Mouse (Mus musculus) MEL (cell line): ENCODE data around the gene Angpt4. TPM values are rescaled to one million over a fixed set of nuclear protein-coding genes. Genes with fewer than 3 reads are reported as not detected.

ENCODE experiments used
- DNase-seq: peaks from one replicate; pipeline ENCODE4 v3.0.0; 2011; ENCODE audit warnings: low read depth, low spot score
- H3K27ac ChIP-seq: 2 replicates; pipeline ENCODE4 v1.5.1; 2012; ENCODE audit warnings: low read depth, mild to moderate bottlenecking, control low read depth, low read length, moderate library complexity; ENCODE audit not compliant: control insufficient read depth
- H3K27me3 ChIP-seq, 2 experiments: fragments of 150-350 bp in 1 of 2; sonication (generic) in 1 of 2; 2 replicates each; pipeline ENCODE4 v1.6.1; 2012; ENCODE audit warnings: low read length in 2 of 2, mild to moderate bottlenecking in 2 of 2, improper control_type of control experiment in 1 of 2, moderate library complexity in 1 of 2; ENCODE audit not compliant: insufficient read depth in 2 of 2, control insufficient read depth in 1 of 2
- H3K36me3 ChIP-seq, 2 experiments: 2 replicates each; pipeline ENCODE4 v1.6.1; 2012 to 2014; ENCODE audit warnings: low read length in 2 of 2, improper control_type of control experiment in 1 of 2, inconsistent platforms in 1 of 2, mild to moderate bottlenecking in 1 of 2; ENCODE audit not compliant: insufficient read depth in 2 of 2, control insufficient read depth in 1 of 2
- H3K4me1 ChIP-seq, 2 experiments: fragments of 150-350 bp in 1 of 2; sonication (generic) in 1 of 2; 2 replicates each; pipeline ENCODE4 v1.6.1; 2012; ENCODE audit warnings: low read length in 2 of 2, improper control_type of control experiment in 1 of 2, mild to moderate bottlenecking in 1 of 2; ENCODE audit not compliant: insufficient read depth in 2 of 2, control insufficient read depth in 1 of 2
- H3K4me3 ChIP-seq, 2 experiments: fragments of 150-350 bp in 1 of 2; sonication (generic) in 1 of 2; 2 replicates each; pipeline ENCODE4 v1.5.1; 2012; ENCODE audit warnings: low read depth in 2 of 2, low read length in 2 of 2, mild to moderate bottlenecking in 2 of 2, moderate library complexity in 2 of 2, control low read depth in 1 of 2, improper control_type of control experiment in 1 of 2; ENCODE audit not compliant: control insufficient read depth in 1 of 2, insufficient read depth in 1 of 2
- H3K79me2 ChIP-seq: 2 replicates; pipeline ENCODE4 v1.6.1; 2012; ENCODE audit warnings: mild to moderate bottlenecking, low read length, moderate library complexity; ENCODE audit not compliant: control insufficient read depth, poor library complexity, insufficient read depth
- H3K9ac ChIP-seq: 2 replicates; pipeline ENCODE4 v1.6.1; 2012; ENCODE audit warnings: low read depth, mild to moderate bottlenecking, control low read depth, low read length, moderate library complexity; ENCODE audit not compliant: control insufficient read depth, poor library complexity, severe bottlenecking
- H3K9me3 ChIP-seq: fragments of 150-350 bp; sonication (generic); replicated peaks from 2 replicates; pipeline ENCODE4 v1.6.1; 2012; ENCODE audit warnings: mild to moderate bottlenecking, low read length, improper control_type of control experiment, moderate library complexity; ENCODE audit not compliant: insufficient read depth
- BHLHE40 ChIP-seq: IDR thresholded peaks from 2 replicates; pipeline ENCODE4 v1.6.1; 2012; ENCODE audit warnings: low read depth, mild to moderate bottlenecking, inconsistent platforms, low read length, improper control_type of control experiment, borderline replicate concordance
- CHD1 ChIP-seq: IDR thresholded peaks from 2 replicates; pipeline ENCODE4 v1.6.1; 2012; ENCODE audit warnings: low read depth, mild to moderate bottlenecking, inconsistent platforms, low read length, improper control_type of control experiment
- CHD2 ChIP-seq: IDR thresholded peaks from 2 replicates; pipeline ENCODE4 v1.6.1; 2011; ENCODE audit warnings: low read length, improper control_type of control experiment
- CTCF ChIP-seq, 3 experiments: IDR thresholded peaks in 2 of 3; conservative IDR thresholded peaks in 1 of 3; 2 replicates each; pipeline ENCODE4 v1.5.1; 2011 to 2012; ENCODE audit warnings: low read length in 3 of 3, low read depth in 2 of 3, mild to moderate bottlenecking in 2 of 3, improper control_type of control experiment in 1 of 3, inconsistent platforms in 1 of 3, mixed read lengths in 1 of 3, moderate library complexity in 1 of 3; ENCODE audit not compliant: control insufficient read depth in 1 of 3, insufficient read depth in 1 of 3, poor library complexity in 1 of 3, severe bottlenecking in 1 of 3
- E2F4 ChIP-seq: IDR thresholded peaks from 2 replicates; pipeline ENCODE4 v1.6.1; 2011; ENCODE audit warnings: low read depth, low read length, improper control_type of control experiment, borderline replicate concordance
- ELF1 ChIP-seq: IDR thresholded peaks from 2 replicates; pipeline ENCODE4 v1.6.1; 2014; ENCODE audit warnings: low read depth, mild to moderate bottlenecking, inconsistent platforms, low read length, improper control_type of control experiment, moderate library complexity
- HCFC1 ChIP-seq: IDR thresholded peaks from 2 replicates; pipeline ENCODE4 v1.6.1; 2012; ENCODE audit warnings: low read depth, mild to moderate bottlenecking, inconsistent platforms, low read length, improper control_type of control experiment, moderate library complexity
- JUND ChIP-seq: IDR thresholded peaks from 2 replicates; pipeline ENCODE4 v1.6.1; 2011; ENCODE audit warnings: low read depth, mild to moderate bottlenecking, improper control_type of control experiment, low read length
- KAT2A ChIP-seq: conservative IDR thresholded peaks from 2 replicates; pipeline ENCODE4 v1.6.1; 2012; ENCODE audit warnings: low read depth, low read length, improper control_type of control experiment, inconsistent platforms
- MAX ChIP-seq: IDR thresholded peaks from 2 replicates; pipeline ENCODE4 v1.6.1; 2011; ENCODE audit warnings: low read length, improper control_type of control experiment
- MAZ ChIP-seq: IDR thresholded peaks from 2 replicates; pipeline ENCODE4 v1.6.1; 2012; ENCODE audit warnings: low read depth, mild to moderate bottlenecking, inconsistent platforms, low read length, improper control_type of control experiment
- MEF2A ChIP-seq: IDR thresholded peaks from 2 replicates; pipeline ENCODE4 v1.6.1; 2014; ENCODE audit warnings: low read depth, mild to moderate bottlenecking, inconsistent platforms, low read length, improper control_type of control experiment; ENCODE audit not compliant: poor library complexity, insufficient replicate concordance, severe bottlenecking; ENCODE audit errors: extremely low read depth
- MXI1 ChIP-seq: IDR thresholded peaks from 2 replicates; pipeline ENCODE4 v1.6.1; 2011; ENCODE audit warnings: mild to moderate bottlenecking, low read depth, low read length, improper control_type of control experiment
- MYB ChIP-seq: IDR thresholded peaks from 2 replicates; pipeline ENCODE4 v1.6.1; 2011; ENCODE audit warnings: mild to moderate bottlenecking, low read depth, low read length, improper control_type of control experiment
- MYC ChIP-seq: IDR thresholded peaks from 2 replicates; pipeline ENCODE4 v1.6.1; 2011; ENCODE audit warnings: low read depth, mild to moderate bottlenecking, low read length, improper control_type of control experiment, moderate library complexity
- NELFE ChIP-seq: IDR thresholded peaks from 2 replicates; pipeline ENCODE4 v1.6.1; 2011; ENCODE audit warnings: low read depth, low read length, improper control_type of control experiment
- NRF1 ChIP-seq: IDR thresholded peaks from 2 replicates; pipeline ENCODE4 v1.6.1; 2014; ENCODE audit warnings: low read depth, mild to moderate bottlenecking, inconsistent platforms, low read length, improper control_type of control experiment, moderate library complexity; ENCODE audit not compliant: poor library complexity, insufficient read depth, severe bottlenecking
- POLR2A ChIP-seq, 2 experiments: IDR thresholded peaks; 2 replicates each; pipeline ENCODE4 v1.6.1; 2011 to 2012; ENCODE audit warnings: low read length in 2 of 2, mild to moderate bottlenecking in 2 of 2, control low read depth in 1 of 2, improper control_type of control experiment in 1 of 2, low read depth in 1 of 2, moderate library complexity in 1 of 2; ENCODE audit not compliant: control insufficient read depth in 1 of 2, insufficient read depth in 1 of 2, poor library complexity in 1 of 2
- POLR2AphosphoS2 ChIP-seq: IDR thresholded peaks from 2 replicates; pipeline ENCODE4 v1.6.1; 2011; ENCODE audit warnings: low read length, improper control_type of control experiment
- POLR2AphosphoS5 ChIP-seq: IDR thresholded peaks from 2 replicates; pipeline ENCODE4 v1.6.1; 2012; ENCODE audit warnings: low read depth, borderline replicate concordance, mild to moderate bottlenecking, inconsistent platforms, low read length, moderate library complexity, mixed read lengths
- RAD21 ChIP-seq: IDR thresholded peaks from 2 replicates; pipeline ENCODE4 v1.6.1; 2011; ENCODE audit warnings: mild to moderate bottlenecking, low read depth, low read length, improper control_type of control experiment
- RCOR1 ChIP-seq: IDR thresholded peaks from 2 replicates; pipeline ENCODE4 v1.6.1; 2012; ENCODE audit warnings: low read depth, mild to moderate bottlenecking, inconsistent platforms, low read length, improper control_type of control experiment
- TAL1 ChIP-seq: IDR thresholded peaks from 2 replicates; pipeline ENCODE4 v1.6.1; 2012; ENCODE audit warnings: mild to moderate bottlenecking, inconsistent platforms, low read length, moderate library complexity, mixed read lengths
- TBP ChIP-seq: IDR thresholded peaks from 2 replicates; pipeline ENCODE4 v1.8.0; 2011; ENCODE audit warnings: low read depth, low read length, improper control_type of control experiment
- TCF12 ChIP-seq: IDR thresholded peaks from 2 replicates; pipeline ENCODE4 v1.6.1; 2014; ENCODE audit warnings: low read depth, mild to moderate bottlenecking, inconsistent platforms, low read length, improper control_type of control experiment, moderate library complexity
- UBTF ChIP-seq: IDR thresholded peaks from 2 replicates; pipeline ENCODE4 v1.6.1; 2012; ENCODE audit warnings: low read depth, mild to moderate bottlenecking, inconsistent platforms, low read length, improper control_type of control experiment, moderate library complexity, borderline replicate concordance; ENCODE audit not compliant: insufficient read depth
- ZC3H11A ChIP-seq: IDR thresholded peaks from 2 replicates; pipeline ENCODE4 v1.6.1; 2012; ENCODE audit warnings: low read depth, mild to moderate bottlenecking, inconsistent platforms, low read length, improper control_type of control experiment
- ZKSCAN1 ChIP-seq: IDR thresholded peaks from 2 replicates; pipeline ENCODE4 v1.6.1; 2012; ENCODE audit warnings: low read depth, mild to moderate bottlenecking, inconsistent platforms, low read length, improper control_type of control experiment, moderate library complexity
- ZMIZ1 ChIP-seq: IDR thresholded peaks from 2 replicates; pipeline ENCODE4 v1.6.1; 2012; ENCODE audit warnings: low read depth, mild to moderate bottlenecking, inconsistent platforms, low read length, improper control_type of control experiment, moderate library complexity
- ZNF384 ChIP-seq: IDR thresholded peaks from 2 replicates; pipeline ENCODE4 v1.6.1; 2012; ENCODE audit warnings: low read depth, mild to moderate bottlenecking, inconsistent platforms, low read length, improper control_type of control experiment
- polyA plus RNA-seq, 2 experiments: library from polyadenylated mRNA; stranded (reverse) in 1 of 2; unstranded in 1 of 2; fragments of >175 nt in 1 of 2; fragments of >200 nt in 1 of 2; gene quantifications; 2 replicates each; pipeline versions ENCODE4 v1.2.1 to v1.2.4; 2012; ENCODE audit warnings: low replicate concordance in 2 of 2, low read depth in 1 of 2; ENCODE audit not compliant: insufficient read length in 2 of 2, insufficient read depth in 1 of 2, missing spikeins in 1 of 2
- total RNA-seq: library from RNA; depleted of rRNA; stranded (reverse); fragments of 300-350 nt; gene quantifications from 2 replicates; pipeline ENCODE4 v1.2.3, GENCODE M21; 2012

Angpt4 gene
- total and polyA plus RNA-seq, 3 experiments: not detected

- H3K79me2 ChIP-seq: peaks cover 7% of the 10 kb centered on the region
- peaks cover 0 to 22% of the 10 kb centered on the region in 2 experiments; a peak in 2 of 4 replicates for H3K4me1 ChIP-seq
Measured at GRCm38 (mm10) chr2:151976067-151976466, 65.1 kb downstream of the Angpt4 start.

GRCm38 (mm10) chr2:151977689-151978440 is 66.9 kb downstream of the Angpt4 start:
- peaks cover 0 to 22% of the 10 kb centered on the region in 2 experiments; a peak in 2 of 4 replicates for H3K4me1 ChIP-seq
- no peak for DNase-seq
- H3K27ac ChIP-seq: no peak overlapping the region
- no peaks in the 10 kb centered on the region for H3K9me3 ChIP-seq
- H3K79me2 ChIP-seq: peaks cover 7% of the 10 kb centered on the region
- H3K36me3 ChIP-seq: peaks cover 0 to 2% of the 10 kb centered on the region in 2 experiments; a peak in 1 of 4 replicates
- H3K27me3 ChIP-seq: no peaks in the 10 kb centered on the region
- no peak for TF ChIP-seq E2F4
- TF ChIP-seq POLR2AphosphoS5: no peak
- TF ChIP-seq MEF2A: no peak
- TF ChIP-seq POLR2AphosphoS2: no peak
- no peak for TF ChIP-seq ELF1
- no peak for TF ChIP-seq KAT2A
- TF ChIP-seq RAD21: no peak
- TF ChIP-seq TCF12: no peak
- no peak for TF ChIP-seq ZKSCAN1
- no peak for TF ChIP-seq NELFE
- no peak for TF ChIP-seq ZNF384
- no peak for TF ChIP-seq BHLHE40
- no peak for TF ChIP-seq CHD2
- TF ChIP-seq CHD1: no peak
- TF ChIP-seq CTCF (IDR thresholded peaks at IDR 0.05 in 2 of 3, conservative IDR thresholded peaks at IDR 0.05 in 1 of 3; ENCODE audit: control insufficient read depth in 1 of 3, insufficient read depth in 1 of 3, low read depth in 2 of 3, low read length in 3 of 3, poor library complexity in 1 of 3, severe bottlenecking in 1 of 3): no peak
- no peak for TF ChIP-seq NRF1
- no peak for TF ChIP-seq RCOR1
- no peak for TF ChIP-seq MXI1
- no peak for TF ChIP-seq MAX
- TF ChIP-seq MYC: no peak
- no peak overlapping the region for H3K9ac ChIP-seq
- no peak overlapping the region for H3K4me3 ChIP-seq

More at GRCm38 (mm10) chr2:151976067-151976466, 65.1 kb downstream of the Angpt4 start:
- no peak overlapping the region for H3K9ac ChIP-seq
- no peaks in the 10 kb centered on the region for H3K27me3 ChIP-seq
- no peak for TF ChIP-seq HCFC1
- no peak for TF ChIP-seq POLR2A (IDR thresholded peaks at IDR 0.05; ENCODE audit: control insufficient read depth in 1 of 2, insufficient read depth in 1 of 2, low read depth in 1 of 2, low read length in 2 of 2, poor library complexity in 1 of 2)
- no peak for TF ChIP-seq ZMIZ1
- no peak for TF ChIP-seq TAL1
- TF ChIP-seq ZNF384: no peak
- no peak for TF ChIP-seq MYB
- TF ChIP-seq CTCF (IDR thresholded peaks at IDR 0.05 in 2 of 3, conservative IDR thresholded peaks at IDR 0.05 in 1 of 3; ENCODE audit: control insufficient read depth in 1 of 3, insufficient read depth in 1 of 3, low read depth in 2 of 3, low read length in 3 of 3, poor library complexity in 1 of 3, severe bottlenecking in 1 of 3): no peak
- TF ChIP-seq JUND: no peak
- TF ChIP-seq TBP: no peak
- TF ChIP-seq ZC3H11A: no peak
- TF ChIP-seq MAZ: no peak
- no peak for TF ChIP-seq KAT2A
- TF ChIP-seq UBTF: no peak
- no peak for TF ChIP-seq NELFE
- no peak overlapping the region for H3K4me3 ChIP-seq
- no peaks in the 10 kb centered on the region for H3K9me3 ChIP-seq
- peaks cover 0 to 2% of the 10 kb centered on the region in 2 experiments; a peak in 1 of 4 replicates for H3K36me3 ChIP-seq
- H3K27ac ChIP-seq: no peak overlapping the region
- DNase-seq: no peak
